15 mouse cellular contexts compared by ENCODE assay signal in genomic region chr3:84512774-84513515, GRCm38 (mm10).
"Had no signal": no experiment of that assay in that cellular context is flagged by ENCODE, and none has a peak within 500 bp of the region (broad histone marks: within the 10 kb centered on the region; RNA-seq: fewer than 3 reads in every experiment).

No protein-coding gene starts in this region.

- H3K4me1 ChIP-seq: limb, embryonic 13.5 days; midbrain, embryonic 15.5 days; stomach, embryonic 15.5 days had no signal

- ATAC-seq: midbrain, embryonic 15.5 days had no signal

- H3K36me3 ChIP-seq: midbrain, embryonic 15.5 days; neural tube, embryonic 13.5 days; stomach, embryonic 15.5 days had no signal

- H3K9ac ChIP-seq: limb, embryonic 13.5 days; liver, embryonic 14.5 days; midbrain, embryonic 15.5 days; neural tube, embryonic 13.5 days; stomach, embryonic 15.5 days had no signal

- H3K9me3 ChIP-seq: limb, embryonic 13.5 days; midbrain, embryonic 15.5 days; neural tube, embryonic 13.5 days; stomach, embryonic 15.5 days had no signal

- H3K4me3 ChIP-seq: limb, embryonic 13.5 days; midbrain, embryonic 15.5 days; neural tube, embryonic 13.5 days; stomach, embryonic 15.5 days had no signal

- DNase-seq: kidney, adult 9 months; kidney, postnatal 36 days; layer of hippocampus, adult 9-11 months; lung, adult 18-20 months; retina, postnatal 1 day; right cerebral cortex, postnatal 4 days; thymus, adult 2 months; thymus, postnatal 36 days had no signal

- H3K4me2 ChIP-seq: limb, embryonic 13.5 days; midbrain, embryonic 11.5 days; midbrain, embryonic 15.5 days; neural tube, embryonic 13.5 days; stomach, embryonic 15.5 days had no signal

- H3K27ac ChIP-seq: kidney, postnatal 0 days; limb, embryonic 13.5 days; liver, embryonic 14.5 days; midbrain, embryonic 15.5 days; neural tube, embryonic 13.5 days; stomach, embryonic 15.5 days had no signal

- H3K27me3 ChIP-seq: limb, embryonic 13.5 days; midbrain, embryonic 15.5 days; neural tube, embryonic 13.5 days; stomach, embryonic 15.5 days had no signal
